14 mouse cellular contexts compared by ENCODE assay signal in the genomic region with DNA sequence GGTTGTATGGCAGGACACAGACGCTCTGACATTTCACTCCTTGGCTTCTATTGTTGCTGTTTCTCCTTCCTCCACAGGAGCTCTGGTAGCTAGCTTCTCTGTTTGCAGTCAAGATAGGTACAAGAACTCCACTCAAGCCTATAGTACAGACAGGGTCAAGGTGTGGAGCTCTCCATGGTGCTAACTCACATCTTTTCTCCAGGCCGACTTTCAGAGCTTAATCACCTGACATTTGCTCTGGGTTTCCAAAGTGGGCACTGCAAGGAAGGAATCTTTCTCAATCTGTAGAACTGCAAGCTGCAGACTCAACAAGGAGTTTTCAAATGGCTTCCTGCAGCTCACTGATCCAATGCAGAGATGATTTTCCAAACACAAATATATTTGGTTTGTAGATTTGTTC. TPM values are rescaled to one million over a fixed set of nuclear protein-coding genes. Genes with fewer than 3 reads are reported as not detected.
DNase-seq lines count a peak whose midpoint lies in the region; ATAC-seq and TF ChIP-seq lines count a peak whose summit lies in the region.
"Had no signal": no experiment of that assay in that cellular context is flagged by ENCODE, and none has a peak within 500 bp of the region (broad histone marks: within the 10 kb centered on the region; RNA-seq: fewer than 3 reads in every experiment).

No protein-coding gene starts in this region.

- no peaks in the 10 kb centered on the region for H3K36me3 ChIP-seq in thymus, adult 2 months (ENCODE audit: control insufficient read depth, insufficient read depth, low read length)
- H3K36me3 ChIP-seq in embryonic facial prominence, embryonic 14.5 days (ENCODE audit: control insufficient read depth, insufficient read depth, low read length), result no peaks in the 10 kb centered on the region
- H3K36me3 ChIP-seq: forebrain, embryonic 10.5 days; lung, embryonic 15.5 days had no signal

- 49% methylated on average over 2 of the region's 2 CpGs for WGBS in thymus, adult 2 months
- WGBS in embryonic facial prominence, embryonic 14.5 days, result 37% methylated on average over 2 of the region's 2 CpGs

- no peak overlapping the region for H3K9ac ChIP-seq in embryonic facial prominence, embryonic 14.5 days (ENCODE audit: low read depth, low read length)
- H3K9ac ChIP-seq: lung, embryonic 15.5 days had no signal

- no peaks in the 10 kb centered on the region for H3K4me1 ChIP-seq in thymus, adult 2 months (replicated peaks; ENCODE audit: control insufficient read depth, insufficient read depth, low read length)
- H3K4me1 ChIP-seq in embryonic facial prominence, embryonic 14.5 days (ENCODE audit: control insufficient read depth, insufficient read depth, low read length), result no peaks in the 10 kb centered on the region
- H3K4me1 ChIP-seq: forebrain, embryonic 10.5 days; lung, embryonic 15.5 days had no signal

- no peak for TF ChIP-seq POLR2A in thymus, adult 2 months (IDR thresholded peaks at IDR 0.05; ENCODE audit: control insufficient read depth, extremely low read depth, insufficient read depth, low read length, poor library complexity)

- H3K4me3 ChIP-seq in thymus, adult 2 months (ENCODE audit: control insufficient read depth, insufficient read depth, low read length), result no peak overlapping the region
- H3K4me3 ChIP-seq in embryonic facial prominence, embryonic 14.5 days (ENCODE audit: low read depth, low read length), result no peak overlapping the region
- H3K4me3 ChIP-seq: forebrain, embryonic 10.5 days; lung, embryonic 15.5 days had no signal

- ATAC-seq in embryonic facial prominence, embryonic 14.5 days (ENCODE audit: low read depth), result no peak
- ATAC-seq: inflammation-experienced regulatory T-cells, adult 6 months had no signal

- no peak for TF ChIP-seq CTCF in thymus, adult 2 months (IDR thresholded peaks at IDR 0.05; ENCODE audit: borderline replicate concordance, control insufficient read depth, extremely low read depth, insufficient read depth, low read length, poor library complexity)

- no peak overlapping the region for H3K27ac ChIP-seq in thymus, adult 2 months (ENCODE audit: control insufficient read depth, insufficient read depth, low read length)
- no peak overlapping the region for H3K27ac ChIP-seq in embryonic facial prominence, embryonic 14.5 days (replicated peaks; ENCODE audit: low read depth, low read length)
- H3K27ac ChIP-seq: forebrain, embryonic 10.5 days; lung, embryonic 15.5 days had no signal

- DNase-seq in heart, postnatal 4 days, result peak; percentile 16
- no peak for DNase-seq in heart, postnatal 36 days
- peak; percentile 9 for DNase-seq in thymus, postnatal 14 days
- DNase-seq in thymus, adult 2 months, result no peak
- peak; percentile 12 for DNase-seq in embryonic facial prominence, embryonic 14.5 days (ENCODE audit: low spot score)
- no peak for DNase-seq in layer of hippocampus, adult 8-10 months (ENCODE audit: low spot score in 2 of 2)
- no peak for DNase-seq in liver
- no peak for DNase-seq in urinary bladder, postnatal 4 days (ENCODE audit: low spot score in 2 of 2)
- DNase-seq: cerebellum, adult 9-10 months had no signal

- no peaks in the 10 kb centered on the region for H3K27me3 ChIP-seq in thymus, adult 2 months (ENCODE audit: control insufficient read depth, insufficient read depth, low read length)
- H3K27me3 ChIP-seq in embryonic facial prominence, embryonic 14.5 days (replicated peaks; ENCODE audit: control insufficient read depth, insufficient read depth, low read length), result no peaks in the 10 kb centered on the region
- H3K27me3 ChIP-seq: lung, embryonic 15.5 days had no signal

- no peaks in the 10 kb centered on the region for H3K9me3 ChIP-seq in embryonic facial prominence, embryonic 14.5 days (ENCODE audit: control insufficient read depth, low read length)
- H3K9me3 ChIP-seq: forebrain, embryonic 10.5 days; lung, embryonic 15.5 days had no signal

- no peak overlapping the region for H3K4me2 ChIP-seq in embryonic facial prominence, embryonic 14.5 days (ENCODE audit: low read depth, low read length)
- H3K4me2 ChIP-seq: lung, embryonic 15.5 days had no signal

- intact Hi-C loops in heart, postnatal 36 days (cut with DNase I), result no loop called here

RNA-seq across cellular contexts. Expression of a gene that starts 33.0 kb away (rescaled TPM):
- not detected for total RNA-seq in heart, postnatal 4 days (2021)
- not detected for total RNA-seq in heart, postnatal 36 days (2021)
- polyA plus RNA-seq in thymus, adult 2 months (2012; rRNA removed), result 0.06 and 0.09 TPM in 2 replicates
- polyA plus RNA-seq in embryonic facial prominence, embryonic 14.5 days (2014; fragmentation: Nextera tagmentation; extraction: Ambion mirVana), result not detected in 2 replicates
- under 1 TPM in 1 of 4 experiments, not detected in 3; 0.16 TPM for total RNA-seq in layer of hippocampus, adult 8-10 months (2022)
- total RNA-seq: adrenal gland, adult 18-20 months; left cerebral cortex, postnatal 10 days had no signal
- polyA plus RNA-seq: forebrain, embryonic 10.5 days; inflammation-experienced regulatory T-cells, adult 6 months; lung, embryonic 15.5 days had no signal

RNA-seq across cellular contexts. Expression of a gene that starts 60.0 kb away (rescaled TPM):
- 10 to 100 TPM; 12.0 to 15.0 TPM for total RNA-seq in heart, postnatal 4 days (2021)
- 1 to 10 TPM; 8.2 to 8.4 TPM for total RNA-seq in heart, postnatal 36 days (2021)
- 21.7 and 24.5 TPM in 2 replicates for polyA plus RNA-seq in thymus, adult 2 months (2012; rRNA removed)
- polyA plus RNA-seq in embryonic facial prominence, embryonic 14.5 days (2014; fragmentation: Nextera tagmentation; extraction: Ambion mirVana), result 28.7 and 33.8 TPM in 2 replicates
- 10 to 100 TPM; 31.7 to 44.4 (median 37.4) TPM for total RNA-seq in layer of hippocampus, adult 8-10 months (2022)

Comparison
In these comparisons a context has a peak if more than half of its experiments do, and no peak if none do; other contexts are left out.
1. DNase-seq: peak in heart, postnatal 4 days (single experiment), thymus, postnatal 14 days (single experiment) and embryonic facial prominence, embryonic 14.5 days (single experiment); none in heart, postnatal 36 days (0 of 2), thymus, adult 2 months (single experiment), layer of hippocampus, adult 8-10 months (0 of 2), liver (single experiment) and urinary bladder, postnatal 4 days (0 of 2).